Mouse (Mus musculus): Measurements from ENCODE around the gene Atg4c.

Atg4c gene

DNA sequence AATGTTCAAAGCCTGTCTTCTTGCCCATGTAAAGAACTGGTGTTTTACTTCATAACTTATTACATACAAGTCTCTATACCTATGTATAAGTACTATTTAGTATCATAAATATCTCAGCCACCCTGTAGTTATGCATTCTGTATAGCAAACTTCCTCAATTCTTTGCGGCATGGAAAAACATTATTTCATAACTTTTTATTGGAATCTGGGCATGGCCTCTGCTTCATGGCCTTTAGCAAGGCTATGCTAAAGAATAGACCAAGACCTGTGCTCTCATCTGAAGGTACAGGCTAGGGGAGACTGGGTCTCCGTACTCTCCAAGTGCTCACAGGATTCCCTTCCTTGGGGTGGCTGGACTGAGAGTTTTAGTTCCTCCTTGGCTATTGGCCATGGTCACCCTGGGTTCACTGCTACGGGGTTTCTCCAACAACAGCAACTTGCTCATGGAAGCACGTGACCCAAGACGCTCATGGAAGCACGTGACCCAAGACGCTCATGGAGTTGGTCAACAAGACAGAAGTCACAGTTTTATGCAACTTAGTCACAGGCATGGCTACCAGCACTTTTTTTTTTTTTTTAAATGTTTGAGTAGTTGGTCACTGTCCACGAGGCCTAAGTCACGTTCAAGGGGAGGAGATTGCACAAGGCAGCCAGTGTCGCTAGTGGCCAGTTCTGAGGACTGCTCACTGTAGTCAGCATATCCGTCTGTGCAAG lies 7.2 kb upstream of the Atg4c start:
- DNase-seq = no peak

DNA sequence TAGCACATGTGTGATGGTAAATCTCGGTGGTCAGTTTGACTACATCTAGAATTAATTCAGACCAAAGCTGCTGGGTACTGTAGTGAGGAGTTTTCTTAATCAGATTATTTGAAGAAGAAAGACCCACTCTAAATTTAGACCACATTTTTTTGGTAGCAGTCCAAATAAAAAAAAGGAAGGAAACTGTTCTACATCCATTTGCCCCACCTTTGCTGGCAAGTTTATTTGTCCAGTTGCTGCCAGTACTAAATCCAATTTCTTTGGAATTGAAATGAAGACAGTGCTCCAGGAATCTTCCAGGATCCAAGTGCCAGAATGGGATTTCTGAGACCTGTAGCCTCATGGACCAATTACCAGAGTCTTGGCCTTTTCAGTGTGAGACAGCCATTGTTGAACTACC lies 1.1 kb upstream of the Atg4c start:
- peak; percentile 38 for DNase-seq

- DNase-seq = peak; percentile 48
Measured at GRCm38 (mm10) chr4:99193214-99193613, 520 bp upstream of the Atg4c start.

DNA sequence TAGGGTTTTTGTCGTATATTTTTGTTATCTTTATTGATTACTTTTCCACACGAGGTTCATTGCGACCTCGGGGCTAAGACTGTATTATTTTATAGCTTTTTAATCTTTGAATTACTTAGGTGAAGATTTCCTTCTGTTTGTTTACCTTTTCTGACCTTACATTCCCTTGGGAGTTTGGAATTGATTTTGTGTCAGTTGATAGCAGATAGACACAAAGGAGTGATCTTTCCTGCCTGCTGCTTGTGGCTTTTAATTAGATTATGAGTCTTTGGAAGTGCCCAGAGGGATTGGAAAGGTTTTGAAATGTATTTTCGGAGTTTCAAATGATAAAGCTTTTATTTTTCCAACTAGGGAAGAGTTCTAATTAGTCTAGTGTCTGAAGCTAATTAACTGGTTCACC lies 1.1 kb downstream of the Atg4c start:
- DNase-seq = peak; percentile 21

DNA sequence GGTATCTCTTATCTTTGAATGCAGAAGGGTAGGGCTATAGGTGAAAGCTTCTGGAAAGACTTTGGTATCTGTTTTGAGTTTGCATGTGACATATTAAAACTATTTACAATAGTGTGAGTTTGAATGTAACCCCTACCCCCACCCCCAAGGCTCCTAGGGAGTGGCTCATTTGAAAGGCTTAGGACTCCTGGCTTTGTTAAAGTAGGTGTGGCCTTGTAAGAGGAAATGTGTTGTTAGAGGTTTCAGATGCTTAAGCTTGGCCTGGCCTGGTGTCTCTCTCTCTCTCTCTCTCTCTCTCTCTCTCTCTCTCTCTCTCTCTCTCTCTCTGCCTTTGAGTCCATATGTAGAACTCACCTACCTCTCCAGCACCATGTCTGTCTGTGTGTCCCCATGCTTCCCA lies 5.0 kb downstream of the Atg4c start:
- no peak for DNase-seq

DNA sequence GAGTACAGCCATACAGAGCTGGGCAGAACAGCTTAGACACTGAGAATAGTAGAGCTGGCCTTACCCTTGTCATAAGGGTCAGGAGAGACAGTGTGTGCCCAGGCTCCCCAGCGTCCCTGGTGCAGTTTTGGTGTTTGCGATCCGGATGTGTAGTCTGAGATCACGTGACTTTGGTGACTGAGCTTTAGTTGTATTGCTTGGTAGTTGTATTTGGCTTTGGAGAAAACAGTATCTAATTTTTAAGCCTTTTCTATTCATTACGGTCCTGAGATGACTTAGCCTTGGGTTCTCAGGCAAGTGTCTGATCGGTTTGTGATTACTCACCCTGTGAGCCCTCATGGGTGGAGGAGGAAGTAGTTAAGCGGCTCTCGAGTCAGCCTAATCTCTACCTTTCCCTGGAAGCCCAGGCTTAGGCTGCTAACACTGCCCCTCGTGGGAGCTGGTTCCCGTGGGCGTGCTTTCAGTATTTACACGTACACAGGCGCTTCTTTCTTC lies 6.1 kb downstream of the Atg4c start:
- no peak for DNase-seq

DNA sequence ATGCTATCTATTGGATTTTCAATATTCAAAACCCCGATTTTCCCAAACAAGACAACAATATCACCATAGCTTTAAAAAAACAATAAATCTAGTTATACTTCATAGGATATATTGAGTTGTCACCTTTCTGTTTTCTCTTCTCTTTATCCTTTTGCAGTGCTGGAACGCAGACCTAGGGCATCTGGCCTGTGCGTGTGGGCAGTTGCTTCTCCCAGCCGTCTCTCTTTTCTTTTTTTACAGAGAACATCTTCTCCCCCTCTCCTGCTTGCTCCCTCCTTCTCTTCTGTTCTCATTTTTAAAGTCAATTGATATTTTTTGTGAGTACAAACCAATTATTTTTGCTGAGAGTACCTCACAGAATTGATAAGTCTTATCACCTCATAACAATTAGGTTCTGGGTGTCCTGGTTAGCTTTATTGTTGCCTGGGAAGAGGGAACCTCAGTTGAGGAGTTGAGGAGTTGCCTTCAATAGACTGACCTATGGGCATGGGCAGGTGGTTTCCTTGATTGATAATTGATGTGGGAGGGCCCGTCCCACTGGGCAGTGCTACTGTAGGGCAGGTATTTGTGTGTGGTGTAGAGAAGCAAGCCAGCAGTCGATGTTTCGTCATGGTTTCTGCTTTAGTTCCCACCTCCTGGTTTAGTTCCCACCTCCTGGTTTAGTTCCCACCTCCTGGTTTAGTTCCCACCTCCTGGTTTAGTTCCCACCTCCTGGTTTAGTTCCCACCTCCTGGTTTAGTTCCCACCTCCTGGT lies 6.8 kb downstream of the Atg4c start:
- DNase-seq = no peak

- no peak for DNase-seq
Measured at GRCm38 (mm10) chr4:99205773-99206172, 12.0 kb downstream of the Atg4c start.

DNA sequence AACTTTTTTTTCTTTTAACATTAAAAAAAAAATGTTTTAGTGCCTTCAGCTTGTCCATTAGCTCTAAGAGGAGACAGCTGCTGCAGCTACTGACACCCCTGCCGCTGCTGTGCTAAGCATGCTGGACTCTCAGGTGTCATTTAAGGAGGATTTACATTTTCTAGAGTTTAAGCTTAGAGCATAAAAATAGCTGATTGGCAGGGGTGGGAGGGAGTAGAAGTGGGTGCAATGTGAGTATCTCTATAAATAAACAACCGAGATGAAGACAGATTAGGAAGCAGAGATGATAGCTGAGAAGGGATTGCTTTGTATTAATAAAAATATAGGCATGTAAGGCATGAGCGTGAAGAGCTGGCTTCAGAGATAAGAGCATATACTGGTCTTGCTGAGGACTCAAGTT lies 12.6 kb downstream of the Atg4c start:
- DNase-seq = no peak

DNA sequence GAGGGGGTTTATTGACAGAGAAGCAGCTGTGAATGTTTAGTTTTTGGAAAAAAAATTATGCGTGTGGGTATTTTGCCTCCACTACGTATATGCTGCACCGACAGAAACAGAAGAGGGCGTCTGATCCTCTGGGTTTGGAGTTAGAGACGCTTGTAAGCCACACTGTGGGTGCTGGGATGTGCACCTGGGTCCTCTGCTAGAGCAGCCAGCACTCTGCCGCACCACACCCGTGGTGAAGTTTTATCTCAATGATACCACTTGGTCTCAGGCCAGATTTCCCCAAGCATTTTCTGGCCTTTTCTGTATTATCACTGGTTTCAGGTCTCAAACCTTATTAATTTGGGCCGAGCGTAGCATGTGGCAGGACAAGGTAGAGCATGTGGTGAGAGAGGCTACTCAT lies 16.4 kb downstream of the Atg4c start:
- DNase-seq = no peak

- no peak for DNase-seq
Measured at GRCm38 (mm10) chr4:99211606-99212005, 17.9 kb downstream of the Atg4c start.

GRCm38 (mm10) chr4:99213123-99213522 lies 19.4 kb downstream of the Atg4c start:
- DNase-seq = no peak

DNA sequence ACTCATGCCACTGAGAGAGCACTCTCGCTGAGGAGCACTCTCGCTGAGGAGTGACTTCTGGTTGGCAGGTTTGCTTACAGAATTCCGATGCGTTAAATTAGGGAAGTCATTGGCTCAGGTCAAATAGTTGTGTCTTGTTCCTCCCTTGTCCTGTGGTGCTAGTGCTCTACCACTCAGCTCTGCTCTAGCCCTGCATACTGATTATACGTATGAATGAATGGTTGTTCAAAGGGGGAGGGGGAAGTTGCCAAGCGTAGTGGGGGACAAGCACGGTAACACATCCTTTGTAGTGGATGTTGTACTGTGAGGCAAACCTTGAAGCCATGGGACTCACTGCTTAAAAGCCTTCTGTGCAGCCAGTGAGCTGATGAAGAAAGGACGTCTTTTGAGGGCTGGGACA lies 28.5 kb downstream of the Atg4c start:
- no peak for DNase-seq

DNA sequence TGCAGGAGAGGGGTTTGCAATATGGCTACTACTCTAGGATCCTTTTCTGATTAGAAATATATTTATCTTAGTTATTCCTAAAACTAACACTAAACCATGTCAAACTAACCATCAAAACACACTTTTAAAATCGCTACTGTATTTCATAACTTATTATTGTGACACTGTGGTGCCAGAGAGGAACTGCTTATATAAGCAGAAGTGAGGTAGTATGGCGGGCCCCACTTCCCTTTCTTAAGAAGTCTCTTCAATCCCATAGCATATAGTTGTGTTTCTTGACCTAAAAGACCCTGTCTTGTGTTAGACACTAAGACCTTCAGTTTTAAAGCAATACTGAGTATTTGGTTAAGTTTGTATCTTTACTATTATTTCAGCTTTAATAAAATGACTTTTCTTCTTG lies 31.1 kb downstream of the Atg4c start:
- DNase-seq = no peak

DNA sequence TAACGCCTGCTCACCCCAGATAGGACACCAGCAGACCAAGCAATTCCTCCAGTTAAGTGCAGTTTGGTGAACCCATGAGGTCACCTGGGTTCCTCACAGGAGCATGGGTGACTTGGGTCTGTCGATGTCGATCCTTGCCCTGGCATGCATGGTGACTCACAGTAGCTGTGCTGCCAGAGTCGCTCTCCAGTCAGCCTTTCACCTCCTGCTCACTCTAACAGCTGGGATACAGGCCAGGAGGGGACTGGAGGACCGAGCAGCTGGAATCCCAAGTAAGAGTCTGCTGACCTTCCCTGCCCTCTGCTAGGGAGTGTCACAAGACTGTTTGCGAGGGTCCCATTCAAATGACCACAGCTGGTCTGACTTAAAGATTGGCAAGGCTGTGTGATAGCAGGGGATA lies 33.5 kb downstream of the Atg4c start:
- DNase-seq = no peak

DNA sequence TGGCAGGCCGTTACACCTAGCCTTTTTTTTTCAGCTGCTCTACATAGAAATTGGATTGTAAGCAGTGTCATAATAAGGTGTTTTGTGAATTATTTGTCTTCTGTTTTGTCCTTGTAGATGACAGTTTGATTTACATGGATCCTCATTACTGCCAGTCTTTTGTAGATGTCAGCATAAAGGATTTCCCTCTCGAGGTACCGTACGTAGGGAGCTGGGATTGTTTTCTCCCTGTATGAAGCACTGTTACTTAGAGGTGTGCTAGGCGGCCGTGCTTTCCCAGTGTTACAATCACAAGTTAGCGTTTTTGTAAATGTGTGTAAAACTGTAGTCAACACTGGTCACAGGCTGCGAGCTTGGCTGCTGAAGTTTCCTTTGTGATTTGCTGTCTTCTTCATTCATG lies 35.6 kb downstream of the Atg4c start:
- DNase-seq = no peak

DNA sequence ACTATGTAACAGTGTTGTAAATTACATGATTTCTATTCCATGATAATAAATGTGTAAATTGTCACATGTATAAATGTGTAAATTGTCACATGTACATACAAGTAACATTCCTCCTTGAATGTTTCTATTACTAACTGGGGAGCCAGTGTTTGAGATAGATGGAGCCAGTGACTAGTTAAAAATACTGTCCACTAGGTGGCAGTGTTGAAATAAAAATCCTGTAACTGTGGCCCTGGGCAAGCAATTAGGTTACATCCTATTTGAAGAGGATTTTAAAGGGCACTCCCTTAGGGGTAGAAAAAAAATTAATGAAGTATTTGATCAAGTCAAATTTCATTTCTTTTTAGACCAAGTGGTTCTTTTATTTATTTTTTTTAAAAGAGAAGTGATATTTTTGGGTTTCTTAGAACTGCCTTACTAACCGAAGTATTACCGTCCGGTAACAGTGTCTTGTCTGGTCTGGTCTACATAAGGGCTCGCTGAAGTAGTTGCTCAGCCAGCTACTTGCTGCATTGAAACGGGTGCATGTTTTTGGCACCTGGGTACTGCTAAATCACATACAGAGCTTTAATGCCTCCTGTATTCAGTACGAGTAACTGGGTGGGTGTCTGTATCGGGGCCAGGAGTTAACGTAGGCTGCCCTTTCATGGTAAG lies 41.6 kb downstream of the Atg4c start:
- DNase-seq = peak; percentile 65

DNA sequence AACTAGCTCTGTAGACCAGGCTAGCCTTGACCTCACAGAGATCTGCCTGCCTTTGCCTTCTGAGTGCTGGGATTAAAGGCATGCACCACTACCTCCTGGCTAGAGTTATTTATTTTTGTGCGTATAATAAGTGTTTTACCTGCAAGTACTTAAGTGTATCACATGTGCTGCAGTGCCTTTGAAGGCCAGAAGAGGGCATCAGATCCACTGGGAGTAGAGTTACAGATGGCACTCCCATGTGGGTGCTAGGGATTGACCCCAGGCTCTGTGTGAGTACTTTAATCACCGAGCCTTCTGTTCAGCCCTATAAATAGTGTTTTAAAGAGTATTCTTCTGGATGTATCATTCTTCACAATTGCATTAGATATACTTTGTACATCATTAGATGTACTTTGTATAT lies 44.6 kb downstream of the Atg4c start:
- no peak for DNase-seq

GRCm38 (mm10) chr4:99241674-99242073 lies 47.9 kb downstream of the Atg4c start:
- no peak for DNase-seq

- no peak for DNase-seq
Measured at GRCm38 (mm10) chr4:99249358-99249757, 55.6 kb downstream of the Atg4c start.

DNA sequence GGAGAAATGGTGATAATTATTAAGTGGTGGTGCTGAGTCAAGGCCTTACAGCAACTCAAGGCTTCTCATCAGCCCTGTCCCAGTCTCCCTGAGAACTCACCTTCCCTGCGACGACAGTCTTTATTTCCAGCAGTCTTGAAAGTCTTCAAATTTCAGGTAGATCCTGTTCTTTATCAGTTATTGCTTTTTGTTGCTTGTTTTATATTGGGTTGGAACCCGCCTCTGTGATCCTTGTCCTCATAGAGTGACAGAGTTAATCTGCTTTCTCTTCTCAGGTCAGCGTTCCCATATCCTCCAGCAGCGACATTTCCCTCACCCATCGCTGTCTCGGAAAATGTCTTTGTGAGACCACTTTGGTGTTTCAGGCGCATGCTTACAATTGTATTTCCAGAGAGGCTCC lies 56.1 kb downstream of the Atg4c start:
- no peak for DNase-seq

DNA sequence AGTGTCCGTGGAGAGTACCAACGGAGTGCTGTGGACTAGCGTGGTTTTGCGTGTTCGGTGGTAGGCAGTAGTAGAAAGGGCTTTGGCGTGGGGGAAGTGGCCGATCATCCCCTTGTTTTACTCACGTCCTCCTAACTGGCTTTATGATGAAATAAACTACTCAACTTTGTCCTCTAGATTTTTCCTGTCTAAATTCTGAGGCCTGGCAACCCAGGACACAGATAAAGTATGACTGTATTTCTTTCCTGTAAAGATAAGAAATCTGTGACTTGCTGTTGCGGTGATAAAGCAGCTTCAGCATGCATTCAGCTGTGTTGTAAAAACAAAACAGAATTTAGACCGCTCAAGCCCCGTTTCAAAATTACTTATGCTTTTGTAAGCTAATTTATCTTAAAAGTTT lies 59.2 kb downstream of the Atg4c start:
- DNase-seq = no peak

DNA sequence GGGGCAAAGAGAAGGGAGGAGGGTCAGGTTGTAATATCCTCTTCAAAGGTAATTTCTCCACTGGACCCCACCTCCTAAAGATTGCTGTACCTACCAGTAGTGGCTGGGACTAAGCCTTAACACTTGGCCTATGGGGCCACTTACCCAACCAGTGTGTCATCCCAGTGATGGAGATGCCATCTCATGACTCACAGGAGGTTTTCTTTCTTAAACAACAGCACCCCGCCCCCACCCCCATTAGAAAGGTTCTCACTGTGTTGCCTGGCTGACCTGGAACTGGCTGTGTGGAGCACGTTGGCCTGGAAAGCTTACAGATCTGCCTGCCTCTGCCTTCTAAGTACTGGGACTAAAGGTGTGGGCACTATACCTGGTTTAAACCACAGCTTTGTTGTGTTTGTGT lies 69.5 kb downstream of the Atg4c start:
- no peak for DNase-seq

GRCm38 (mm10) chr4:99263663-99264062 lies 69.9 kb downstream of the Atg4c start:
- DNase-seq = no peak

All from cerebellum, adult 9-10 months (tissue).